Mouse (Mus musculus): ENCODE measurements around the gene Raly. TPM values are rescaled to one million over a fixed set of nuclear protein-coding genes. Genes with fewer than 3 reads are reported as not detected.

The Raly gene
- polyA plus RNA-seq, 1 experiment from 2014 or later: 29.8 TPM

GRCm38 (mm10) chr2:154763226-154763625 lies 27.7 kb upstream of the Raly start:
- Histone ChIP-seq H3K4me3 (no peak overlapping the region), H3K27me3 (replicated peaks) (no peaks in the 10 kb centered on the region), H3K9me3 (replicated peaks) (no peaks in the 10 kb centered on the region), H3K4me1 (replicated peaks) (peaks cover 14% of the 10 kb centered on the region), H3K27ac (ENCODE audit: poor library complexity, severe bottlenecking) (no peak overlapping the region), H3K4me2 (no peak overlapping the region), H3K9ac (no peak overlapping the region), H3K36me3 (no peaks in the 10 kb centered on the region)
- ATAC-seq (ENCODE audit: insufficient number of reproducible peaks, low FRiP score): no peak
- 59% methylated on average over 3 of the region's 3 CpGs for WGBS

- Histone ChIP-seq H3K4me3 (no peak overlapping the region), H3K4me2 (no peak overlapping the region), H3K9ac (no peak overlapping the region), H3K9me3 (replicated peaks) (no peaks in the 10 kb centered on the region), H3K4me1 (replicated peaks) (peaks cover 14% of the 10 kb centered on the region), H3K27me3 (replicated peaks) (no peaks in the 10 kb centered on the region), H3K27ac (ENCODE audit: poor library complexity, severe bottlenecking) (0 out of 2 replicates have a peak overlapping the region, but pooled peaks have one; percentile 11), H3K36me3 (no peaks in the 10 kb centered on the region)
- ATAC-seq (ENCODE audit: insufficient number of reproducible peaks, low FRiP score): peak; percentile 89
- 71% methylated on average over 9 of the region's 9 CpGs for WGBS
Observed at GRCm38 (mm10) chr2:154764828-154765497, 25.9 kb upstream of the Raly start.

GRCm38 (mm10) chr2:154765554-154766008 lies 25.3 kb upstream of the Raly start:
- 81% methylated on average over 8 of the region's 8 CpGs for WGBS
- no peak for ATAC-seq (ENCODE audit: insufficient number of reproducible peaks, low FRiP score)
- H3K4me1 ChIP-seq (replicated peaks): peaks cover 14% of the 10 kb centered on the region
- H3K27me3 ChIP-seq (replicated peaks): no peaks in the 10 kb centered on the region
- no peak overlapping the region for H3K4me2 ChIP-seq
- no peaks in the 10 kb centered on the region for H3K36me3 ChIP-seq
- H3K9me3 ChIP-seq (replicated peaks): no peaks in the 10 kb centered on the region
- H3K9ac ChIP-seq: no peak overlapping the region
- H3K27ac ChIP-seq (ENCODE audit: poor library complexity, severe bottlenecking): peak overlapping the region; percentile 11; the same call in 1 of the 2 replicates
- H3K4me3 ChIP-seq: no peak overlapping the region

- no peaks in the 10 kb centered on the region for H3K9me3 ChIP-seq (replicated peaks)
- H3K4me1 ChIP-seq (replicated peaks): peaks cover 14% of the 10 kb centered on the region
- H3K4me2 ChIP-seq: no peak overlapping the region
- WGBS: 83% methylated on average over 6 of the region's 6 CpGs
- H3K27ac ChIP-seq (ENCODE audit: poor library complexity, severe bottlenecking): no peak overlapping the region
- no peaks in the 10 kb centered on the region for H3K36me3 ChIP-seq
- no peak overlapping the region for H3K9ac ChIP-seq
- H3K27me3 ChIP-seq (replicated peaks): no peaks in the 10 kb centered on the region
- H3K4me3 ChIP-seq: no peak overlapping the region
- ATAC-seq (ENCODE audit: insufficient number of reproducible peaks, low FRiP score): no peak
Observed at GRCm38 (mm10) chr2:154767051-154767450, 23.8 kb upstream of the Raly start.

- Histone ChIP-seq H3K9ac (no peak within 1 kb of the TSS), H3K4me2 (no peak within 1 kb of the TSS), H3K4me3 (no peak within 1 kb of the TSS), H3K4me1 (replicated peaks) (no peaks in the 10 kb centered on the region), H3K27ac (ENCODE audit: poor library complexity, severe bottlenecking) (no peak within 1 kb of the TSS), H3K9me3 (replicated peaks) (peaks cover 4% of the 10 kb centered on the region; the same call in 1 of the 2 replicates), H3K36me3 (no peaks in the 10 kb centered on the region), H3K27me3 (replicated peaks) (no peaks in the 10 kb centered on the region)
- ATAC-seq (ENCODE audit: insufficient number of reproducible peaks, low FRiP score): no peak
Observed at GRCm38 (mm10) chr2:154769930-154770329, 21.0 kb upstream of the Raly start, which contains the start of gene Gm14214. Gm14214 (minus strand) TSS chr2:154770030.

- Histone ChIP-seq H3K27me3 (replicated peaks) (no peaks in the 10 kb centered on the region), H3K4me3 (no peak overlapping the region), H3K36me3 (no peaks in the 10 kb centered on the region), H3K9me3 (replicated peaks) (peaks cover 4% of the 10 kb centered on the region; the same call in 1 of the 2 replicates), H3K4me1 (replicated peaks) (peaks cover 6% of the 10 kb centered on the region; the same call in 1 of the 2 replicates), H3K27ac (ENCODE audit: poor library complexity, severe bottlenecking) (no peak overlapping the region), H3K4me2 (no peak overlapping the region), H3K9ac (no peak overlapping the region)
- no peak for ATAC-seq (ENCODE audit: insufficient number of reproducible peaks, low FRiP score)
- WGBS: 84% methylated on average over 8 of the region's 8 CpGs
Observed at GRCm38 (mm10) chr2:154771604-154772003, 19.3 kb upstream of the Raly start.

GRCm38 (mm10) chr2:154774032-154774431 lies 16.9 kb upstream of the Raly start:
- Histone ChIP-seq H3K27ac (ENCODE audit: poor library complexity, severe bottlenecking) (no peak overlapping the region), H3K9ac (no peak overlapping the region), H3K4me2 (no peak overlapping the region), H3K9me3 (replicated peaks) (peaks cover 4% of the 10 kb centered on the region; the same call in 1 of the 2 replicates), H3K27me3 (replicated peaks) (no peaks in the 10 kb centered on the region), H3K4me3 (no peak overlapping the region), H3K4me1 (replicated peaks) (peaks cover 7% of the 10 kb centered on the region; the same call in 1 of the 2 replicates), H3K36me3 (no peaks in the 10 kb centered on the region)
- 85% methylated on average over 1 of the region's 1 CpGs for WGBS
- no peak for ATAC-seq (ENCODE audit: insufficient number of reproducible peaks, low FRiP score)

GRCm38 (mm10) chr2:154776496-154776895 lies 14.4 kb upstream of the Raly start:
- peaks cover 7% of the 10 kb centered on the region; the same call in 1 of the 2 replicates for H3K4me1 ChIP-seq (replicated peaks)
- H3K4me3 ChIP-seq: no peak overlapping the region
- H3K27ac ChIP-seq (ENCODE audit: poor library complexity, severe bottlenecking): no peak overlapping the region
- H3K4me2 ChIP-seq: no peak overlapping the region
- no peaks in the 10 kb centered on the region for H3K36me3 ChIP-seq
- H3K9me3 ChIP-seq (replicated peaks): peaks cover 4% of the 10 kb centered on the region; the same call in 1 of the 2 replicates
- no peaks in the 10 kb centered on the region for H3K27me3 ChIP-seq (replicated peaks)
- no peak overlapping the region for H3K9ac ChIP-seq
- no peak for ATAC-seq (ENCODE audit: insufficient number of reproducible peaks, low FRiP score)
- 46% methylated on average over 7 of the region's 7 CpGs for WGBS

GRCm38 (mm10) chr2:154779648-154780047 lies 11.2 kb upstream of the Raly start:
- no peak for ATAC-seq (ENCODE audit: insufficient number of reproducible peaks, low FRiP score)
- H3K36me3 ChIP-seq: no peaks in the 10 kb centered on the region
- no peaks in the 10 kb centered on the region for H3K9me3 ChIP-seq (replicated peaks)
- no peak overlapping the region for H3K9ac ChIP-seq
- no peaks in the 10 kb centered on the region for H3K27me3 ChIP-seq (replicated peaks)
- H3K4me2 ChIP-seq: no peak overlapping the region
- H3K4me3 ChIP-seq: no peak overlapping the region
- WGBS: 63% methylated on average over 3 of the region's 3 CpGs
- H3K27ac ChIP-seq (ENCODE audit: poor library complexity, severe bottlenecking): no peak overlapping the region
- H3K4me1 ChIP-seq (replicated peaks): peaks cover 7% of the 10 kb centered on the region; the same call in 1 of the 2 replicates

- H3K27me3 ChIP-seq (replicated peaks): no peaks in the 10 kb centered on the region
- H3K4me2 ChIP-seq: no peak overlapping the region
- WGBS: 70% methylated on average over 4 of the region's 4 CpGs
- peaks cover 6% of the 10 kb centered on the region; the same call in 1 of the 2 replicates for H3K4me1 ChIP-seq (replicated peaks)
- no peak overlapping the region for H3K4me3 ChIP-seq
- no peak for ATAC-seq (ENCODE audit: insufficient number of reproducible peaks, low FRiP score)
- no peak overlapping the region for H3K27ac ChIP-seq (ENCODE audit: poor library complexity, severe bottlenecking)
- no peaks in the 10 kb centered on the region for H3K9me3 ChIP-seq (replicated peaks)
- no peak overlapping the region for H3K9ac ChIP-seq
- no peaks in the 10 kb centered on the region for H3K36me3 ChIP-seq
Observed at GRCm38 (mm10) chr2:154782361-154782760, 8.5 kb upstream of the Raly start.

GRCm38 (mm10) chr2:154782856-154783650 lies 7.8 kb upstream of the Raly start:
- Histone ChIP-seq H3K36me3 (no peaks in the 10 kb centered on the region), H3K27ac (ENCODE audit: poor library complexity, severe bottlenecking) (no peak overlapping the region), H3K4me3 (no peak overlapping the region), H3K27me3 (replicated peaks) (no peaks in the 10 kb centered on the region), H3K9me3 (replicated peaks) (no peaks in the 10 kb centered on the region), H3K4me1 (replicated peaks) (peaks cover 6% of the 10 kb centered on the region; the same call in 1 of the 2 replicates), H3K4me2 (no peak overlapping the region), H3K9ac (no peak overlapping the region)
- 78% methylated on average over 17 of the region's 17 CpGs for WGBS
- ATAC-seq (ENCODE audit: insufficient number of reproducible peaks, low FRiP score): no peak

Data from heart, embryonic 12.5 days (tissue).